Mouse (Mus musculus): ENCODE data around the gene Nav2. TPM values are rescaled to one million over a fixed set of nuclear protein-coding genes. Genes with fewer than 3 reads are reported as not detected.

Nav2 gene
- polyA plus RNA-seq, 1 experiment from 2014 or later, result 10.1 TPM

- ATAC-seq (replicated peaks; ENCODE audit: low FRiP score, low read depth) (no peak), DNase-seq (ENCODE audit: low spot score) (no peak)
- H3K36me3 ChIP-seq (ENCODE audit: insufficient read depth, low read length), result no peaks in the 10 kb centered on the region
- no peak overlapping the region for H3K27ac ChIP-seq
- H3K4me1 ChIP-seq (replicated peaks; ENCODE audit: insufficient read depth, low read length), result no peaks in the 10 kb centered on the region
- no peak overlapping the region for H3K4me2 ChIP-seq (ENCODE audit: low read length)
- H3K27me3 ChIP-seq (ENCODE audit: insufficient read depth, low read length), result no peaks in the 10 kb centered on the region
- no peak overlapping the region for H3K9ac ChIP-seq (ENCODE audit: low read depth, low read length)
- TF ChIP-seq CTCF (IDR thresholded peaks at IDR 0.05; ENCODE audit: low read depth), result no peak
- H3K4me3 ChIP-seq (replicated peaks; ENCODE audit: low read depth, low read length), result no peak overlapping the region
- 46% methylated on average over 7 of the region's 7 CpGs for WGBS
- H3K9me3 ChIP-seq (replicated peaks; ENCODE audit: low read length), result no peaks in the 10 kb centered on the region
Measured at GRCm38 (mm10) chr7:48981013-48981412, 72.5 kb downstream of the Nav2 start.

- H3K27ac ChIP-seq, result no peak overlapping the region
- no peak overlapping the region for H3K4me3 ChIP-seq (replicated peaks; ENCODE audit: low read depth, low read length)
- no peak for TF ChIP-seq CTCF (IDR thresholded peaks at IDR 0.05; ENCODE audit: low read depth)
- H3K4me2 ChIP-seq (ENCODE audit: low read length), result no peak overlapping the region
- no peaks in the 10 kb centered on the region for H3K27me3 ChIP-seq (ENCODE audit: insufficient read depth, low read length)
- 63% methylated on average over 3 of the region's 3 CpGs for WGBS
- H3K4me1 ChIP-seq (replicated peaks; ENCODE audit: insufficient read depth, low read length), result no peaks in the 10 kb centered on the region
- no peaks in the 10 kb centered on the region for H3K9me3 ChIP-seq (replicated peaks; ENCODE audit: low read length)
- ATAC-seq (replicated peaks; ENCODE audit: low FRiP score, low read depth), result no peak
- DNase-seq (ENCODE audit: low spot score), result no peak
- H3K36me3 ChIP-seq (ENCODE audit: insufficient read depth, low read length), result no peaks in the 10 kb centered on the region
- H3K9ac ChIP-seq (ENCODE audit: low read depth, low read length), result no peak overlapping the region
Measured at GRCm38 (mm10) chr7:48981814-48982213, 73.3 kb downstream of the Nav2 start.

- H3K4me1 ChIP-seq (replicated peaks; ENCODE audit: insufficient read depth, low read length), result no peaks in the 10 kb centered on the region
- no peak for DNase-seq (ENCODE audit: low spot score)
Measured at GRCm38 (mm10) chr7:48982573-48982972, 74.1 kb downstream of the Nav2 start.

GRCm38 (mm10) chr7:48991911-48992552 is 83.5 kb downstream of the Nav2 start:
- WGBS, result 31% methylated on average over 8 of the region's 8 CpGs
- no peak for ATAC-seq (replicated peaks; ENCODE audit: low FRiP score, low read depth)
- Histone ChIP-seq H3K9ac (ENCODE audit: low read depth, low read length) (no peak overlapping the region), H3K36me3 (ENCODE audit: insufficient read depth, low read length) (no peaks in the 10 kb centered on the region), H3K27me3 (ENCODE audit: insufficient read depth, low read length) (0 out of 2 replicates have a peak, but pooled peaks cover 3% of the 10 kb centered on the region), H3K4me1 (replicated peaks; ENCODE audit: insufficient read depth, low read length) (no peaks in the 10 kb centered on the region), H3K4me3 (replicated peaks; ENCODE audit: low read depth, low read length) (no peak overlapping the region), H3K27ac (no peak overlapping the region), H3K9me3 (replicated peaks; ENCODE audit: low read length) (no peaks in the 10 kb centered on the region), H3K4me2 (ENCODE audit: low read length) (no peak overlapping the region)
- no peak for DNase-seq (ENCODE audit: low spot score)
- TF ChIP-seq CTCF (IDR thresholded peaks at IDR 0.05; ENCODE audit: low read depth), result no peak

More at GRCm38 (mm10) chr7:48982573-48982972, 74.1 kb downstream of the Nav2 start:
- H3K27me3 ChIP-seq (ENCODE audit: insufficient read depth, low read length), result no peaks in the 10 kb centered on the region
- ATAC-seq (replicated peaks; ENCODE audit: low FRiP score, low read depth), result no peak
- H3K27ac ChIP-seq, result no peak overlapping the region
- TF ChIP-seq CTCF (IDR thresholded peaks at IDR 0.05; ENCODE audit: low read depth), result no peak
- H3K36me3 ChIP-seq (ENCODE audit: insufficient read depth, low read length), result no peaks in the 10 kb centered on the region
- H3K4me2 ChIP-seq (ENCODE audit: low read length), result no peak overlapping the region
- no peaks in the 10 kb centered on the region for H3K9me3 ChIP-seq (replicated peaks; ENCODE audit: low read length)
- H3K9ac ChIP-seq (ENCODE audit: low read depth, low read length), result no peak overlapping the region
- H3K4me3 ChIP-seq (replicated peaks; ENCODE audit: low read depth, low read length), result no peak overlapping the region
- WGBS, result 89% methylated on average over 7 of the region's 7 CpGs

- no peaks in the 10 kb centered on the region for H3K9me3 ChIP-seq (replicated peaks; ENCODE audit: low read length)
- H3K4me2 ChIP-seq (ENCODE audit: low read length), result no peak overlapping the region
- WGBS, result 20% methylated on average over 13 of the region's 13 CpGs
- no peak overlapping the region for H3K27ac ChIP-seq
- no peaks in the 10 kb centered on the region for H3K36me3 ChIP-seq (ENCODE audit: insufficient read depth, low read length)
- no peak for ATAC-seq (replicated peaks; ENCODE audit: low FRiP score, low read depth)
- no peak overlapping the region for H3K9ac ChIP-seq (ENCODE audit: low read depth, low read length)
- 0 out of 2 replicates have a peak, but pooled peaks cover 3% of the 10 kb centered on the region for H3K27me3 ChIP-seq (ENCODE audit: insufficient read depth, low read length)
- H3K4me1 ChIP-seq (replicated peaks; ENCODE audit: insufficient read depth, low read length), result no peaks in the 10 kb centered on the region
- no peak for DNase-seq (ENCODE audit: low spot score)
- TF ChIP-seq CTCF (IDR thresholded peaks at IDR 0.05; ENCODE audit: low read depth), result no peak
- no peak overlapping the region for H3K4me3 ChIP-seq (replicated peaks; ENCODE audit: low read depth, low read length)
Measured at GRCm38 (mm10) chr7:48995171-48995570, 86.7 kb downstream of the Nav2 start.

- no peak for TF ChIP-seq CTCF (IDR thresholded peaks at IDR 0.05; ENCODE audit: low read depth)
- Histone ChIP-seq H3K4me1 (replicated peaks; ENCODE audit: insufficient read depth, low read length) (no peaks in the 10 kb centered on the region), H3K36me3 (ENCODE audit: insufficient read depth, low read length) (no peaks in the 10 kb centered on the region), H3K4me3 (replicated peaks; ENCODE audit: low read depth, low read length) (no peak overlapping the region), H3K9me3 (replicated peaks; ENCODE audit: low read length) (no peaks in the 10 kb centered on the region), H3K27me3 (ENCODE audit: insufficient read depth, low read length) (0 out of 2 replicates have a peak, but pooled peaks cover 3% of the 10 kb centered on the region), H3K4me2 (ENCODE audit: low read length) (no peak overlapping the region), H3K27ac (no peak overlapping the region), H3K9ac (ENCODE audit: low read depth, low read length) (no peak overlapping the region)
- DNase-seq (ENCODE audit: low spot score) (no peak), ATAC-seq (replicated peaks; ENCODE audit: low FRiP score, low read depth) (no peak)
- WGBS, result 77% methylated on average over 8 of the region's 8 CpGs
Measured at GRCm38 (mm10) chr7:48995701-48996100, 87.2 kb downstream of the Nav2 start.

- Histone ChIP-seq H3K27me3 (ENCODE audit: insufficient read depth, low read length) (0 out of 2 replicates have a peak, but pooled peaks cover 3% of the 10 kb centered on the region), H3K4me3 (replicated peaks; ENCODE audit: low read depth, low read length) (no peak overlapping the region), H3K4me2 (ENCODE audit: low read length) (no peak overlapping the region), H3K27ac (no peak overlapping the region), H3K36me3 (ENCODE audit: insufficient read depth, low read length) (no peaks in the 10 kb centered on the region), H3K9ac (ENCODE audit: low read depth, low read length) (no peak overlapping the region), H3K4me1 (replicated peaks; ENCODE audit: insufficient read depth, low read length) (no peaks in the 10 kb centered on the region), H3K9me3 (replicated peaks; ENCODE audit: low read length) (no peaks in the 10 kb centered on the region)
- TF ChIP-seq CTCF (IDR thresholded peaks at IDR 0.05; ENCODE audit: low read depth), result no peak
- ATAC-seq (replicated peaks; ENCODE audit: low FRiP score, low read depth) (no peak), DNase-seq (ENCODE audit: low spot score) (no peak)
- WGBS, result 51% methylated on average over 5 of the region's 5 CpGs
Measured at GRCm38 (mm10) chr7:48996829-48997228, 88.3 kb downstream of the Nav2 start.
